Comparison of ENCODE assay signal across 8 mouse cellular contexts in genomic region chr5:117068181-117068580, GRCm38 (mm10). TPM values are rescaled to one million over a fixed set of nuclear protein-coding genes. Genes with fewer than 3 reads are reported as not detected.
A peak's percentile ranks its signal among the peaks of the same experiment; 100 is the strongest.
DNase-seq lines count a peak whose midpoint lies in the region; ATAC-seq and TF ChIP-seq lines count a peak whose summit lies in the region.
"Had no signal": no experiment of that assay in that cellular context is flagged by ENCODE, and none has a peak within 500 bp of the region (broad histone marks: within the 10 kb centered on the region; RNA-seq: fewer than 3 reads in every experiment).

No protein-coding gene starts in this region.

- H3K4me3 ChIP-seq in kidney, adult 2 months (ENCODE audit: insufficient read depth, low read depth, low read length): no peak overlapping the region
- H3K4me3 ChIP-seq: embryonic facial prominence, embryonic 13.5 days had no signal

- in situ Hi-C loops in Patski (cut with MboI; ENCODE audit: low pct_unique_long_range_greater_than_20kb): no loop called here

- H3K36me3 ChIP-seq in kidney, adult 2 months (ENCODE audit: control insufficient read depth, insufficient read depth, low read length): no peaks in the 10 kb centered on the region
- H3K36me3 ChIP-seq: embryonic facial prominence, embryonic 13.5 days had no signal

- POLR2A ChIA-PET in Patski (lab: Charles Lee): no interaction called here

- peak; percentile 46 for TF ChIP-seq CTCF in kidney, adult 2 months (conservative IDR thresholded peaks at IDR 0.05; ENCODE audit: insufficient read depth, insufficient read length, low read depth, low read length)
- peak; percentile 61 for TF ChIP-seq CTCF in Patski (IDR thresholded peaks at IDR 0.05)

- DNase-seq in kidney, adult 2 months: no peak
- DNase-seq in kidney, adult 9 months: no peak
- DNase-seq in CD4-positive helper T cell, adult 2 months (ENCODE audit: low read depth, low spot score): peak; percentile 44
- no peak for DNase-seq in Patski (ENCODE audit: low read depth, low spot score)
- DNase-seq in mesoderm, embryonic 11.5 days (ENCODE audit: low read depth, low spot score): peak; percentile 34
- no peak for DNase-seq in layer of hippocampus, adult 18-20 months (ENCODE audit: low spot score in 2 of 2)
- DNase-seq in layer of hippocampus, adult 11-12 months (ENCODE audit: low spot score): no peak

- H3K4me1 ChIP-seq in kidney, adult 2 months (ENCODE audit: control insufficient read depth, insufficient read depth, low read length): no peaks in the 10 kb centered on the region

- CTCF ChIA-PET in Patski (lab: Charles Lee): interaction anchor here (1.1 to 2.0 kb wide), 3 partner anchors 14 to 44 kb away, joined by 3 to 4 read pairs (median 3); no protein-coding TSS in a partner anchor

- ATAC-seq in Patski: no peak

- H3K27me3 ChIP-seq in kidney, adult 2 months (replicated peaks; ENCODE audit: control insufficient read depth, insufficient read depth, low read length): no peaks in the 10 kb centered on the region
- peaks cover 3% of the 10 kb centered on the region for H3K27me3 ChIP-seq in Patski
- H3K27me3 ChIP-seq: embryonic facial prominence, embryonic 13.5 days had no signal

- H3K27ac ChIP-seq in kidney, adult 2 months (ENCODE audit: insufficient read depth, low read depth, low read length): no peak overlapping the region
- H3K27ac ChIP-seq: embryonic facial prominence, embryonic 13.5 days had no signal

- TF ChIP-seq POLR2A in kidney, adult 2 months (IDR thresholded peaks at IDR 0.05; ENCODE audit: low read depth, low read length): no peak

- 77% methylated on average over 13 of the region's 13 CpGs for WGBS in kidney, adult 2 months

RNA-seq across cellular contexts. Expression of gene Suds3, which starts 47.7 kb away (rescaled TPM):
- polyA plus RNA-seq in kidney, adult 2 months (2012; rRNA removed): 84.9 and 85.8 TPM in 2 replicates
- 113 TPM for polyA plus RNA-seq in Patski (2021)
- 100 to 1,000 TPM; 132 to 151 TPM for total RNA-seq in layer of hippocampus, adult 18-20 months (2021)

RNA-seq across cellular contexts. Expression of gene Taok3, which starts 51.7 kb away (rescaled TPM):
- 11.1 and 11.3 TPM in 2 replicates for polyA plus RNA-seq in kidney, adult 2 months (2012; rRNA removed)
- 35.2 TPM for polyA plus RNA-seq in Patski (2021)
- total RNA-seq in layer of hippocampus, adult 18-20 months (2021): 10 to 100 TPM; 59.1 to 61.8 TPM

Comparison
In these comparisons a context has a peak if more than half of its experiments do, and no peak if none do; other contexts are left out.
1. DNase-seq: peak in CD4-positive helper T cell, adult 2 months (single experiment) and mesoderm, embryonic 11.5 days (single experiment); none in kidney, adult 2 months (single experiment), kidney, adult 9 months (single experiment), Patski (single experiment), layer of hippocampus, adult 18-20 months (0 of 2) and layer of hippocampus, adult 11-12 months (single experiment).